Mouse (Mus musculus) kidney, adult 10 weeks (tissue): ENCODE data around the gene Smok3b. TPM values are rescaled to one million over a fixed set of nuclear protein-coding genes. Genes with fewer than 3 reads are reported as not detected.

ENCODE experiments used
- polyA plus RNA-seq: library from polyadenylated mRNA; stranded (reverse); fragments of 350-450 nt; fragmentation: Illumina TruSeq; extraction: RNeasy Lipid Tissue Mini Kit (QIAGEN cat#74804); gene quantifications from one replicate; pipeline ENCODE4 v1.2.3, GENCODE M21; 2014; ENCODE audit warnings: low read depth, low replicate concordance

Smok3b gene
- not detected for polyA plus RNA-seq

GRCm38 (mm10) chr5:138020961-138021479, at the start of gene Smok3b, which contains the start of gene Smok3a:
TSS of gene Smok3b (plus strand) at chr5:138021429.
TSS of gene Smok3a (plus strand) at chr5:138021261.

GRCm38 (mm10) chr5:137981300-137981699, 39.9 kb upstream of the Smok3b start, which contains the start of gene Azgp1:
TSS of gene Azgp1 (plus strand) at chr5:137981520.

GRCm38 (mm10) chr5:138052894-138053293, 31.7 kb downstream of the Smok3b start, which contains the start of gene Smok3c:
TSS of gene Smok3c (plus strand) at chr5:138053194.

GRCm38 (mm10) chr5:138084996-138085395, 63.8 kb downstream of the Smok3b start, which contains the start of gene Zkscan1:
TSS of gene Zkscan1 (plus strand) at chr5:138085084.

Other genes starting within 250 kb of the Smok3b start
- not detected for gene Ppp1r35, start 242.6 kb upstream of the Smok3b start, polyA plus RNA-seq
- 8.0 TPM for gene Mepce, start 233.8 kb upstream of the Smok3b start, polyA plus RNA-seq
- gene Zcwpw1, start 233.6 kb upstream of the Smok3b start, polyA plus RNA-seq = 5.1 TPM
- gene Pilra, start 185.1 kb upstream of the Smok3b start, polyA plus RNA-seq = not detected
- 0.65 TPM for gene Pilrb1, start 163.3 kb upstream of the Smok3b start, polyA plus RNA-seq
- gene Pilrb2, start 149.6 kb upstream of the Smok3b start, polyA plus RNA-seq = not detected
- gene Cyp3a13, start 99.8 kb upstream of the Smok3b start, polyA plus RNA-seq = 1.7 TPM
- not detected for gene Gjc3, start 58.3 kb upstream of the Smok3b start, polyA plus RNA-seq
- gene Azgp1, start 39.9 kb upstream of the Smok3b start, polyA plus RNA-seq = 14.1 TPM
- not detected for gene Smok3a, start 168 bp upstream of the Smok3b start, polyA plus RNA-seq
- gene Smok3c, start 31.8 kb downstream of the Smok3b start, polyA plus RNA-seq = not detected
- gene Zkscan1, start 63.7 kb downstream of the Smok3b start, polyA plus RNA-seq = 50.9 TPM
- 17.5 TPM for gene Zscan21, start 95.5 kb downstream of the Smok3b start, polyA plus RNA-seq
- gene Zfp113, start 134.3 kb downstream of the Smok3b start, polyA plus RNA-seq = 16.9 TPM
- 75.6 TPM for gene Cops6, start 139.6 kb downstream of the Smok3b start, polyA plus RNA-seq
- 4.8 TPM for gene Ap4m1, start 150.6 kb downstream of the Smok3b start, polyA plus RNA-seq
- 6.9 TPM for gene Mcm7, start 151.0 kb downstream of the Smok3b start, polyA plus RNA-seq
- 2.7 TPM for gene Taf6, start 166.0 kb downstream of the Smok3b start, polyA plus RNA-seq
- 9.6 TPM for gene Cnpy4, start 166.1 kb downstream of the Smok3b start, polyA plus RNA-seq
- 0.36 TPM for gene Mblac1, start 172.9 kb downstream of the Smok3b start, polyA plus RNA-seq
- not detected for gene Nxpe5, start 204.5 kb downstream of the Smok3b start, polyA plus RNA-seq
- 2.1 TPM for gene Lamtor4, start 234.1 kb downstream of the Smok3b start, polyA plus RNA-seq
- gene BC037034, start 242.6 kb downstream of the Smok3b start, polyA plus RNA-seq = 1.3 TPM